Mouse (Mus musculus) hindbrain, embryonic 14.5 days (tissue): ENCODE measurements at regions not wholly inside any gene's neighbourhood (a gene's known extent, or its start where the extent isn't known, plus 50 kb on each side); places are given as distances from the start of the nearest gene placed in this dataset.
"Not testable (repeated sequence)": the region's sequence is repeated elsewhere in the genome, so short reads cannot be mapped to it uniquely, and the experiment has no call there.

Experiments
- ATAC-seq: fragments of 200-750 bp; cut with Nextera tagmentation; 2 replicates; pipeline ENCODE4 v1.8.0; 2017; ENCODE audit warnings: moderate number of reproducible peaks, mild to moderate bottlenecking, moderate TSS enrichment, moderate library complexity; ENCODE audit not compliant: low FRiP score
- DNase-seq: peaks from one replicate; pipeline ENCODE4 v3.0.0-alpha.2; 2015; ENCODE audit warnings: low spot score
- H3K27ac ChIP-seq: fragments of 300-500 bp; sonication (generic); 2 replicates; pipeline ENCODE4 v1.5.1; 2014; ENCODE audit warnings: mild to moderate bottlenecking, moderate library complexity
- H3K27me3 ChIP-seq: fragments of 300-500 bp; sonication (generic); 2 replicates; pipeline ENCODE4 v1.6.1; 2014; ENCODE audit warnings: mild to moderate bottlenecking, low read length, mixed read lengths; ENCODE audit not compliant: control insufficient read depth, insufficient read depth
- H3K36me3 ChIP-seq: fragments of 300-500 bp; sonication (generic); replicated peaks from 2 replicates; pipeline ENCODE4 v1.6.1; 2014; ENCODE audit not compliant: control insufficient read depth, insufficient read depth
- H3K4me1 ChIP-seq: fragments of 300-500 bp; sonication (generic); replicated peaks from 2 replicates; pipeline ENCODE4 v1.6.1; 2014; ENCODE audit warnings: antibody characterized with exemption, low read length, mixed read lengths; ENCODE audit not compliant: control insufficient read depth, insufficient read depth
- H3K4me2 ChIP-seq: fragments of 300-500 bp; sonication (generic); replicated peaks from 2 replicates; pipeline ENCODE4 v1.6.1; 2014; ENCODE audit warnings: mild to moderate bottlenecking, moderate library complexity
- H3K4me3 ChIP-seq: fragments of 300-500 bp; sonication (generic); replicated peaks from 2 replicates; pipeline ENCODE4 v1.5.1; 2014; ENCODE audit warnings: mild to moderate bottlenecking, low read length
- H3K9ac ChIP-seq: fragments of 300-500 bp; sonication (generic); 2 replicates; pipeline ENCODE4 v1.6.1; 2014
- H3K9me3 ChIP-seq: fragments of 300-500 bp; sonication (generic); 2 replicates; pipeline ENCODE4 v1.6.1; 2016; ENCODE audit warnings: low read length; ENCODE audit not compliant: control insufficient read depth
- WGBS: fragments of 180-500 bp; shearing (Covaris S2); extraction: QIAGEN DNeasy Blood & Tissue Kit; methylation state at CpG from one replicate; pipeline ENCODE4 v1.1.7; 2014; 5-methylcytosine and 5-hydroxymethylcytosine counted together

GRCm38 (mm10) chr1:96626271-96626670 lies 245.7 kb downstream of the Slco4c1 start:
- no peaks in the 10 kb centered on the region for H3K4me1 ChIP-seq
- no peaks in the 10 kb centered on the region for H3K36me3 ChIP-seq
- no peak overlapping the region for H3K4me3 ChIP-seq
- no peak overlapping the region for H3K27ac ChIP-seq
- H3K4me2 ChIP-seq: no peak overlapping the region
- no peaks in the 10 kb centered on the region for H3K27me3 ChIP-seq
- no peak for DNase-seq
- no peaks in the 10 kb centered on the region for H3K9me3 ChIP-seq
- WGBS: 98% methylated on average over 1 of the region's 1 CpGs
- H3K9ac ChIP-seq: no peak overlapping the region
- ATAC-seq: no peak

DNA sequence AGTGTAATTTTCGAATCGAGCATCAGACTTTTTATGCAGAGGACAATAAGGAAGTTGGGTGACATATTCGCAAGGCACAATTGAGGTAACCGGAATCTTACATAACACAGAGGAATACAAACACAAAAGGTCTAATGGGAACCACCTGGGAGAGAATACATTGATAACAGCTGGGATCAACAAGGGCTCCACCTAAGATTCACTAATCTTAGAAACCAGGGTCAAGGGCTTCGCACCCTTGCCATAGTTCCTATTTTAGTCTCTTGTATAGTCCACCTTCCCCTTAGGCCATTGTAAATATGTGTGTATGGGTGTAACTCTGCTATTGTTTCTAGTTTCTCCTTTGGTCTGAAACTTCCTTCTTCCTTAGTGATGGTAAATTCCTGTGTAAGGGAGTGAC lies 246.6 kb downstream of the Slco4c1 start:
- not testable (repeated sequence) for DNase-seq, H3K27ac ChIP-seq, H3K4me2 ChIP-seq, H3K4me3 ChIP-seq, H3K27me3 ChIP-seq, H3K4me1 ChIP-seq, H3K9ac ChIP-seq, ATAC-seq, H3K36me3 ChIP-seq, H3K9me3 ChIP-seq
- 92% methylated on average over 5 of the region's 5 CpGs for WGBS

DNA sequence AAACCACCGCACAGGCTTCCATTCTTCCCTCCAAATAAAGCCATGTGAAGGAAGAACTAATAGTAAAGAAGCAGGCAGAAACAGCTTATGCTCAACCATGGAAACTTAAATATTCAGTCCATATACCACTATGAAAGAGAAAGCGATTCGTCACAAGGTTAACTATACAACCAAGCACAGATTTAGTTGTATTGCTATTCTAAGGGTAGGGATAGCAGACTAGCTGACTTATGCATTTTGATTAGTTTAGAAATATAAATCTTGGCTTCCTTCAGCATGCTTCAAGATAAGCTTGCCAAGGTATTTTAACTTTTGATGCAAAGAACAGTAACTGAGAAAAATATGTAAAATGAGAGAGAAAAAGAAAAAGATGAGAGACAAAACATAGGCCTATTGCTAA lies 275.8 kb downstream of the Slco4c1 start:
- Histone ChIP-seq H3K27ac (no peak overlapping the region), H3K9me3 (no peaks in the 10 kb centered on the region), H3K9ac (no peak overlapping the region), H3K27me3 (no peaks in the 10 kb centered on the region), H3K36me3 (no peaks in the 10 kb centered on the region), H3K4me3 (no peak overlapping the region), H3K4me1 (no peaks in the 10 kb centered on the region), H3K4me2 (no peak overlapping the region)
- ATAC-seq (no peak), DNase-seq (no peak)
- WGBS: 86% methylated on average over 3 of the region's 3 CpGs

GRCm38 (mm10) chr1:96569281-96569680 lies 302.7 kb downstream of the Slco4c1 start:
- Histone ChIP-seq H3K9me3 (no peaks in the 10 kb centered on the region), H3K9ac (no peak overlapping the region), H3K36me3 (no peaks in the 10 kb centered on the region), H3K4me1 (no peaks in the 10 kb centered on the region), H3K4me2 (no peak overlapping the region), H3K4me3 (no peak overlapping the region), H3K27ac (no peak overlapping the region), H3K27me3 (no peaks in the 10 kb centered on the region)
- ATAC-seq (no peak), DNase-seq (peak; percentile 27)

DNA sequence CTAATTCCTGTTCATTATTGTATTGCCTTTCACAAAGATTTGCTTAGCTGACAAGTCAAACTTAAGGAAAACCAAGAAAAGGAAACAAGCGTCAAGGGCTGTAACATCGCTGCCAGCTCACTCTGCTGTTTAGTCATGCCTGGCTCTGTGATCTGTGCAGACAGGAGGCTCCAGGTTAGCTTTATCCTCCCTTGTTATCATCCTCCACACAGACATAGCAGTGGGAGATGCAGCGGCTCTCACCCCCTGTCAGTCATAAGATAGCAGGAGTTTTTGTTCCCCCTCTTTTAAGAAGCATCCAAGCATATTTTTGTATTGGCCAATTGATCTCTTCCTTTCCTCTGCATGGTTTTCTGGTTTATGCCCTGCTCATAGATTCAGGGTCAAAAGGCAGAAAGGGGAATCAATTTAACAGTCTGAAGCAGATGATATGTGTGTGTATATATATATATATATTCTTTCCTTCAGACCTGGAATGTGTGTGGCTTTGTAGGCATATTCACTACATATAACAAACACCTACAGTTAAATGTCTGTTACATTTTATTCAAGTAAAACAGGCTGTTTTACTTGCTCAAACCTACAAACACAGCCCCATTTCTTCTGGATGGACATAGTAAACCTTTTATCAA lies 308.6 kb downstream of the Slco4c1 start:
- WGBS: 62% methylated on average over 3 of the region's 3 CpGs
- Histone ChIP-seq H3K4me3 (no peak overlapping the region), H3K4me1 (no peaks in the 10 kb centered on the region), H3K9ac (no peak overlapping the region), H3K27me3 (no peaks in the 10 kb centered on the region), H3K4me2 (no peak overlapping the region), H3K9me3 (no peaks in the 10 kb centered on the region), H3K36me3 (no peaks in the 10 kb centered on the region), H3K27ac (no peak overlapping the region)
- DNase-seq: no peak
- ATAC-seq: no peak

- no peak overlapping the region for H3K4me3 ChIP-seq
- H3K9ac ChIP-seq: no peak overlapping the region
- H3K36me3 ChIP-seq: no peaks in the 10 kb centered on the region
- no peaks in the 10 kb centered on the region for H3K9me3 ChIP-seq
- no peak for DNase-seq
- ATAC-seq: no peak
- H3K27ac ChIP-seq: no peak overlapping the region
- H3K4me2 ChIP-seq: no peak overlapping the region
- H3K4me1 ChIP-seq: no peaks in the 10 kb centered on the region
- H3K27me3 ChIP-seq: no peaks in the 10 kb centered on the region
These were observed 315.7 kb downstream of the Slco4c1 start for GRCm38 (mm10) chr1:96556258-96556657.

- DNase-seq: no peak
- WGBS: 90% methylated on average over 3 of the region's 3 CpGs
- H3K27me3 ChIP-seq: no peaks in the 10 kb centered on the region
- no peak overlapping the region for H3K4me3 ChIP-seq
- no peak overlapping the region for H3K4me2 ChIP-seq
- no peak for ATAC-seq
- H3K4me1 ChIP-seq: no peaks in the 10 kb centered on the region
- no peaks in the 10 kb centered on the region for H3K36me3 ChIP-seq
- H3K27ac ChIP-seq: no peak overlapping the region
- no peak overlapping the region for H3K9ac ChIP-seq
- no peaks in the 10 kb centered on the region for H3K9me3 ChIP-seq
These were observed 352.6 kb downstream of the Slco4c1 start for GRCm38 (mm10) chr1:96519347-96519746.

GRCm38 (mm10) chr1:96501007-96501406 lies 371.0 kb downstream of the Slco4c1 start:
- ATAC-seq: no peak
- no peak overlapping the region for H3K4me2 ChIP-seq

DNA sequence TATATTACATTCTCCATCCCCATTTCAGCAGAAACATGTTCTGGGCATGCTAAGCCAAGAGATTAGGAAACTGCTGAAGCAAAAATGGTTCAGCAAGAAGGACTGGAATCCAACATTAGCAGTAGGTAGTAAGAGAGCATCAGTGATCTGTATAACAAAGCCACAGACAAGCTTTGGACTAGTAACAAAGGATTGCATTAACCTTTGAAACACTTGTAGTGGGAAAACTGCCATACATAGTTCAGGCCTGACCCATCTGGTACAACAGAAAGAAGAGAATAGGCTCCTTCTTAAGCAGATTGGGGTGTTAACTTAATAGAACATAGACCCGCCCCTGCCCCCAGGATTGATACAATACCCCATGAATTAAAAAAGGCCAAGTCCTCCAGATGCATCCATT lies 389.2 kb downstream of the Slco4c1 start:
- H3K9me3 ChIP-seq: no peaks in the 10 kb centered on the region
- no peaks in the 10 kb centered on the region for H3K27me3 ChIP-seq
- no peaks in the 10 kb centered on the region for H3K4me1 ChIP-seq
- H3K36me3 ChIP-seq: no peaks in the 10 kb centered on the region
- ATAC-seq (no peak), DNase-seq (no peak)
- no peak overlapping the region for H3K27ac ChIP-seq
- WGBS: 70% methylated on average over 1 of the region's 1 CpGs
- no peak overlapping the region for H3K4me3 ChIP-seq
- H3K9ac ChIP-seq: no peak overlapping the region
- H3K4me2 ChIP-seq: no peak overlapping the region

More at GRCm38 (mm10) chr1:96501007-96501406, 371.0 kb downstream of the Slco4c1 start:
- no peaks in the 10 kb centered on the region for H3K36me3 ChIP-seq
- no peak overlapping the region for H3K9ac ChIP-seq
- no peaks in the 10 kb centered on the region for H3K9me3 ChIP-seq
- H3K4me1 ChIP-seq: no peaks in the 10 kb centered on the region
- no peak for DNase-seq
- H3K4me3 ChIP-seq: no peak overlapping the region
- no peak overlapping the region for H3K27ac ChIP-seq
- H3K27me3 ChIP-seq: no peaks in the 10 kb centered on the region

- ATAC-seq: no peak
- H3K36me3 ChIP-seq: no peaks in the 10 kb centered on the region
These were observed 421.1 kb downstream of the Slco4c1 start for GRCm38 (mm10) chr1:96450852-96451251.

More at GRCm38 (mm10) chr1:96450852-96451251, 421.1 kb downstream of the Slco4c1 start:
- H3K4me2 ChIP-seq: no peak overlapping the region
- H3K4me1 ChIP-seq: no peaks in the 10 kb centered on the region
- WGBS: 71% methylated on average over 1 of the region's 1 CpGs
- DNase-seq: no peak
- no peak overlapping the region for H3K27ac ChIP-seq
- H3K27me3 ChIP-seq: no peaks in the 10 kb centered on the region
- H3K9me3 ChIP-seq: no peaks in the 10 kb centered on the region
- H3K9ac ChIP-seq: no peak overlapping the region
- H3K4me3 ChIP-seq: no peak overlapping the region
